Mouse (Mus musculus): Measurements from ENCODE around the gene Abca1.

Gene Abca1

DNA sequence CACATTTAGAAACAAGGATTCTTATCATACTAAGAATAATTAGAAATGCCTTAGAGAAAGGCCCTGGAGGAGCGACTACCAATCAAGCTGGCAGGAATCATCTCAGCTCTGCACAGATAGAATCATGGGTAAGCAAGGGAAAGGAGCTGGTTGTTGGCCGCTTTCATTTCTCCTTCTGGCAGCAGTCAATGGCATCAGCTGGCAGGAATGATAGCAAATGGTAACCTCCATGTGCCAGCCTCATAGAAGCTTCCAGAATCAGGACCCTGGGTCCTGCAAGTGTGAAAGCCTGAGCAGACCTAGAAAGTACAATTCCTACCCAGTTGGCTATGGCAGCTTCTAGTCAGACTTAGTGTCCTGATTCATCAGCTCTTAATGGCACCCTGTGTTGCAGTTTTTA, 173.4 kb downstream of the Abca1 start:
- DNase-seq: no peak

- no peak for DNase-seq
Observed at GRCm38 (mm10) chr4:52985216-52985615, 174.5 kb downstream of the Abca1 start.
